Mouse (Mus musculus): ENCODE data around the gene Trex1. TPM values are rescaled to one million over a fixed set of nuclear protein-coding genes. Genes with fewer than 3 reads are reported as not detected.

Gene Trex1
- polyA plus RNA-seq (2016; fragmentation: Nextera tagmentation; extraction: Ambion mirVana): 11.5 TPM in 2 replicates

DNA sequence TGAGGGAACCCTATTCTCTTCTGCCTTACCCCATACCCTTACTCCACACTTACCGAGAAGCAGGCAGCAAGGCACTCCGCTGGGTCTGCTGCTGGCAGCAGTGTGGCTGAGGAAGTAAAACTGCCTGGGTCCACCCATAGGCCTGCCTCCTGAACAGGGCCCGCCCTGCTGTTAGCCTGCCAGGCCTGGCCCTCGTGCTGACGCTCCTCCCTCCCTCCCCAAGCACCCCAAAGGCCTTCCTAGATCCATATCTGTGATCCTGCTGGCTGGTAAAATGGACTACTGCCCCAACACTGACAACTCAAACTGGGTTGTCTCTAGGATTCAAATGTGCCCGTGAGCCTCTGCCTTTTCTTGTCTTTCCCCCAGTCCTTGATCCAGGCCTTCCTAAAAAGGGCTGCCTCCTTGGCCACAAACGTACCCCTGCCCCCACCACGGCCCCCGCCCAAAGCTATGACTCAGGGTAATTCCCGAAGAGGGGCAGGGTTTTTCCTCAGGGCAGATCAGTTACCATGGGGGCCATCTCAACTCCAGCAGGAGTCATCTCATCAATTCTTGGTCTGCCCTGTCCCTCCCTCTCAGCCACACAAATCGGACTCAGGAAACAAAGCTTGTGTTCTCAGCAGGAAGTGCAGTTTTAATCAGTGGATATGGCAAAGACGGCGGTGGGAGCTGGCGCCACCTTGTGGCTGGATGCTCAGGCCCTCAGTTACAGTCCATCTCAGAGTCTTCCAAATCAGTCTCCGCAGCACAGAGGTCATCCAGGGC is at the start of gene Trex1:
Gene Trex1, minus strand, starts transcription at position 599 of the 768 bp plus-strand sequence.
- H3K4me1 ChIP-seq: peaks cover 21% of the 10 kb centered on the region
- H3K27ac ChIP-seq (replicated peaks): peak within 1 kb of the TSS; percentile 75
- H3K27me3 ChIP-seq: no peaks in the 10 kb centered on the region
- H3K9ac ChIP-seq (replicated peaks): peak within 1 kb of the TSS; percentile 56
- peak within 1 kb of the TSS; percentile 45 for H3K4me2 ChIP-seq (replicated peaks)
- 29% methylated on average over 15 of the region's 15 CpGs for WGBS
- H3K9me3 ChIP-seq: no peaks in the 10 kb centered on the region
- ATAC-seq (ENCODE audit: low FRiP score, low read depth): peak; percentile 54
- H3K4me3 ChIP-seq: peak within 1 kb of the TSS; percentile 33
- H3K36me3 ChIP-seq: peaks cover 63% of the 10 kb centered on the region

DNA sequence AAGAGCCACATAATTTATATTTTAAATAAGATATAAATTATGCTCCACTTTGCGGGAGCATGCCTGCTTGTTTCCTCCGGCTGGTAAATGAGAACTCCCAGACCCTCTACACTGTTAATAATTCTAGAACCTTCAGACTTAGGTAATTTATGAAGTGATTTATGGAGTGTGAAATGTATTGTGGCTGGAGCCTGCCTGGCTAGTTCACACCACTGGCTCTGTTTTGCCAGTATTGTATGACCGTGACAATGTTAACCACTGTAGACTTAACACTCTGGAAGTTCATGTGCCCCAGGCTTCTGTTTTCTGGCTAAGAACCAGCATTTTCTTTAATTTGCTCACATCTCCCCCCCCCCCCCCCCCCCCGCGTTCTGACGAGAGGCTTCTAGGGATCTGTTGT is 47.8 kb upstream of the Trex1 start:
- H3K4me2 ChIP-seq (replicated peaks): no peak overlapping the region
- H3K36me3 ChIP-seq: peaks cover 100% of the 10 kb centered on the region
- no peak overlapping the region for H3K9ac ChIP-seq (replicated peaks)
- no peaks in the 10 kb centered on the region for H3K27me3 ChIP-seq
- ATAC-seq (ENCODE audit: low FRiP score, low read depth): no peak
- WGBS: 84% methylated on average over 6 of the region's 6 CpGs
- no peaks in the 10 kb centered on the region for H3K9me3 ChIP-seq
- H3K4me3 ChIP-seq: no peak overlapping the region
- peaks cover 3% of the 10 kb centered on the region; the same call in 1 of the 2 replicates for H3K4me1 ChIP-seq
- H3K27ac ChIP-seq (replicated peaks): no peak overlapping the region

DNA sequence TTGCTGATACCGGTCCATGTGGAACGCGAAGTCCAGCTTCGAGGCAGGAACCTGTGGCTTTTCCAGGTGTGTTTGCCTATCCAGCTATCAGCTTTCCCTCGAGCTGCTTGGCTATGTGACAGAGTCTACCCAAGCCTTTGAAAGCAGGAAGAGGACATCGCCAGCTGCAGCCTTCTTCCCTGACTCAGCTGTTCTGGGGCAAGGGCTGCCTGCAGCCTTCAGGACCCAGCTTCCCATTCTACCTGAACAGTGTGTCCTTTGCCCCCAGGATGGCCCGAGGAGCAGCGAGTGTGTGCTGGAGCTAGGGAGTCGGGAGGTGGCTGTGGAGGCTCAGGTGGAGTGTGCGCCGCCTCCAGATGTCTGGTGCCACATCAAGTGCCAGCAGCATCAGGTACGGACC is 46.1 kb upstream of the Trex1 start:
- ATAC-seq (ENCODE audit: low FRiP score, low read depth): no peak
- peaks cover 100% of the 10 kb centered on the region for H3K36me3 ChIP-seq
- H3K27me3 ChIP-seq: no peaks in the 10 kb centered on the region
- 95% methylated on average over 12 of the region's 12 CpGs for WGBS
- H3K9ac ChIP-seq (replicated peaks): no peak overlapping the region
- H3K4me1 ChIP-seq: peaks cover 7% of the 10 kb centered on the region; the same call in 1 of the 2 replicates
- H3K27ac ChIP-seq (replicated peaks): no peak overlapping the region
- H3K9me3 ChIP-seq: no peaks in the 10 kb centered on the region
- H3K4me3 ChIP-seq: no peak overlapping the region
- no peak overlapping the region for H3K4me2 ChIP-seq (replicated peaks)

DNA sequence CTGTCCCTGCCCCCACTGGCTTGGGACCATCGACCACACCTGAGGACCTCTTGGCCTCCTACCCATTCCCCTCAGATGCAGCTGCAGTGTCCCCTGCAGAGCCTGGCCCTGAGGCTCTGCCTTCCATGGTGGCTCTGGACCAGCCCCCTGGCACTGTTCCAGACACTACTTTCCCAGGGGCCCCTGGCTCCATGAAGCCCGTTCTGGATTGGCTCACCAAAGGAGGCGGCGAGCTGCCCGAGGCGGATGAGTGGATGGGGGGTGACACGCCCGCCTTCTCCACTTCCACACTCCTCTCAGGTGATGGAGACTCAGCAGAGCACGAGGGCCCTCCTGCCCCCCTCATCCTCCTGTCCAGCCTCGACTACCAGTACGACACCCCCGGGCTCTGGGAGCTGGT is 45.5 kb upstream of the Trex1 start:
- 0 out of 2 replicates have a peak, but pooled peaks have one; percentile 4 for ATAC-seq (ENCODE audit: low FRiP score, low read depth)
- H3K4me1 ChIP-seq: peaks cover 13% of the 10 kb centered on the region; the same call in 1 of the 2 replicates
- H3K4me2 ChIP-seq (replicated peaks): no peak overlapping the region
- no peak overlapping the region for H3K4me3 ChIP-seq
- H3K27me3 ChIP-seq: no peaks in the 10 kb centered on the region
- 83% methylated on average over 12 of the region's 12 CpGs for WGBS
- H3K9me3 ChIP-seq: no peaks in the 10 kb centered on the region
- no peak overlapping the region for H3K9ac ChIP-seq (replicated peaks)
- H3K27ac ChIP-seq (replicated peaks): no peak overlapping the region
- H3K36me3 ChIP-seq: peaks cover 100% of the 10 kb centered on the region

DNA sequence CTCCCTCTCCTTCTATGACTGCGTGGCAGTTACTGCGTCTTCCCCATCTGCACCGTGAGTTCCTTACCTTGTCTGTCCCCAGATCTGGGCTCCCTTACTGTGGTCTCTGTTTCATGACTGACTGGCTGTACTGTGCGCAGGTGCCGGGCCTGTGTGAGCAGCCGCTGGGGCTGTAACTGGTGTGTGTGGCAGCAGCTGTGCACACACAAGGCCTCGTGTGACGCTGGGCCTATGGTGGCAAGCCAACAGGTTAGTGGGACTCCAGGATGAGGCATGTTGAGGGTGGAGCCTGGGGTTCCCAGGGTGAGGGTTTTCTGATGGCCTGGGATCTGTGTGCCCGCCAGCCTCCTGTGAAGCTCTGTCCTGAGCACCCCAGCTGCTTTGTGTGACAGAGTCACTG is 44.5 kb upstream of the Trex1 start:
- Histone ChIP-seq H3K4me2 (replicated peaks) (no peak overlapping the region), H3K4me1 (peaks cover 18% of the 10 kb centered on the region), H3K36me3 (peaks cover 100% of the 10 kb centered on the region), H3K27me3 (no peaks in the 10 kb centered on the region), H3K4me3 (no peak overlapping the region), H3K9me3 (no peaks in the 10 kb centered on the region), H3K9ac (replicated peaks) (no peak overlapping the region), H3K27ac (replicated peaks) (no peak overlapping the region)
- WGBS: 93% methylated on average over 9 of the region's 9 CpGs
- ATAC-seq (ENCODE audit: low FRiP score, low read depth): no peak

DNA sequence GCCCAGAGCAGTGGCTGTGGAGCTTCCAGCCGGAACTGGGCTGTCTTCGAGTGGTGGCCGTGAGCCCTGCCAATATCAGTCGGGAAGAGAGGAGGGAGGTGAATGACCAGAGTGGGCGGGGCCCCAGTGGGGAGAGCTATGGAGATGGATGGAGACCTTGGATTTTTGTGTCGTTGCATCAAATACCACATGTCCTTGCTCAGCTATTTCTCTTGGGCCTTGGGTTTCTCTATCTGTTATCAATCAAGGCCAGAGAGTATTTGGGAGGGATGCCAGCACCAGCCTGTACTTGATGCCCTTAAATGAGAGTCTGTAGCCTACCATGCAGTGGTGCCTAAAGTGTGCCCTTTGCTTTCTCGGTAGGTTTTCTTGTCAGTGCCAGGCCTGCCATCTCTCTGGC is 43.7 kb upstream of the Trex1 start:
- Histone ChIP-seq H3K4me3 (no peak overlapping the region), H3K9ac (replicated peaks) (no peak overlapping the region), H3K36me3 (peaks cover 97% of the 10 kb centered on the region), H3K4me2 (replicated peaks) (no peak overlapping the region), H3K4me1 (peaks cover 26% of the 10 kb centered on the region), H3K27ac (replicated peaks) (no peak overlapping the region), H3K9me3 (no peaks in the 10 kb centered on the region), H3K27me3 (no peaks in the 10 kb centered on the region)
- ATAC-seq (ENCODE audit: low FRiP score, low read depth): no peak
- 76% methylated on average over 7 of the region's 7 CpGs for WGBS

DNA sequence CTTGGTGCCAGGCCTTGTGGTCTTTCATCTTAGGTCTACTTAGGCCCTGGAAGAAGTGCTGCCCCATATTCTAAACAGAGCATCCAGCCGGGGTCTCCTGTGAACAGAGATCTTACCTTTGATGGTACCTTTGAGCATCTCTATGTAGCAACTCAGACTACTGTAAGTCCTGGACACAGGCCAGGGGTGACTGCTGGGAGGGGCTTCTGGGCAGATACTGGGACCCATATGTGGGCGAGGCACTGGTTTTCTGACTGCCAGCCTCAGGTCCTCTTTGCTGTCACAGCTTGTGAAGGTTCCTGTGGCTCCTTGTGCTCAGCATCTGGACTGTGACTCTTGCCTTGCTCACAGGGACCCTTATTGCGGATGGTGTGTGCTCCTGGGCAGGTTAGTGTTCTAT is 43.0 kb upstream of the Trex1 start:
- H3K36me3 ChIP-seq: peaks cover 89% of the 10 kb centered on the region
- no peaks in the 10 kb centered on the region for H3K9me3 ChIP-seq
- no peaks in the 10 kb centered on the region for H3K27me3 ChIP-seq
- H3K27ac ChIP-seq (replicated peaks): no peak overlapping the region
- 97% methylated on average over 3 of the region's 3 CpGs for WGBS
- peaks cover 33% of the 10 kb centered on the region for H3K4me1 ChIP-seq
- ATAC-seq (ENCODE audit: low FRiP score, low read depth): no peak
- no peak overlapping the region for H3K4me3 ChIP-seq
- no peak overlapping the region for H3K4me2 ChIP-seq (replicated peaks)
- H3K9ac ChIP-seq (replicated peaks): no peak overlapping the region

DNA sequence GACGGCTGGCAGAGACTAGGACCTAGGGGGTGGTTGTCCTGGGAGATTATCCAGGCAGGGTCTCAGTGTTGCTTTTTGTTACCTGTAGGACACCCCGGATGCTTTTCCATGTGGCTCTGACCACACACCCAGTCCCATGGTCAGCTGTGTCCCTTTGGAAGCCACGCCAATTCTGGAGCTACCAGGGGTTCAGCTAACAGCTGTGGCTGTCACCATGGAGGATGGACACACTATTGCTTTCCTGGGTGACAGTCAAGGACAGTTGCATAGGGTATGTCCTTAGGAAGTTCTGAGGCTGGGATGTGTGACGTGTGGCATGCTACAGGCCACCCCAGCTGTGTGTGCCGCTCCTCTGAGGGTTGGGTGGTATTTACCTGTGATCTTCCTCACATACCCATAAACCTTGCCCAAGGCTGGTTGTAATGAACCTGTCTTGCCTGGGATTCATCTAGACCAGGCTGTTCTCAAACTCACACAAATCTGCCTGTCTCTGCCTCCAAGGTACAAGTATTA is 42.5 kb upstream of the Trex1 start:
- Histone ChIP-seq H3K4me1 (peaks cover 39% of the 10 kb centered on the region), H3K27ac (replicated peaks) (no peak overlapping the region), H3K4me3 (no peak overlapping the region), H3K36me3 (peaks cover 84% of the 10 kb centered on the region), H3K27me3 (no peaks in the 10 kb centered on the region), H3K9ac (replicated peaks) (no peak overlapping the region), H3K4me2 (replicated peaks) (no peak overlapping the region), H3K9me3 (no peaks in the 10 kb centered on the region)
- ATAC-seq (ENCODE audit: low FRiP score, low read depth): no peak
- 92% methylated on average over 5 of the region's 5 CpGs for WGBS

DNA sequence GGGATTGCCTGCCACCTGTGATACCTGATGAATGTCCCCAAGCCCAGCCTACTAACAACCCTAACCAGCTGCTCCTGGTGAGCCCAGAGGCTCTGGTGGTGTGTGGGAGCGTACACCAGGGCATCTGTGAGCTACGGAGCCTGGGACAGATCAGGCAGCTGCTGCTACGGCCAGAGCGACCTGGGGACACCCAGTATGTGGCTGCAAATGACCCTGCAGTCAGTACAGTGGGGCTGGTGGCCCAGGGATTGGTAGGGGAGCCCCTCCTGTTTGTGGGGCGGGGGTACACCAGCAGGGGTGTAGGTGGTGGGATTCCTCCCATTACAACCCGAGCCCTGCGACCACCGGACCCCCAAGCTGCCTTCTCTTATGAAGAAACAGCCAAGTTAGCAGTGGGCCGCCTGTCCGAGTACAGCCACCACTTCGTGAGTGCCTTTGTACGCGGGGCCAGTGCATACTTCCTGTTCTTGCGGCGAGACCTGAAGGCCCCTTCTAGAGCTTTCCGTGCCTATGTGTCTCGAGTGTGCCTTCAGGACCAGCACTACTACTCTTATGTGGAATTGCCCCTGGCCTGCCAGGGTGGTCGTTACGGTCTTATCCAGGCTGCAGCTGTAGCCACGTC is 40.9 kb upstream of the Trex1 start:
- Histone ChIP-seq H3K27me3 (no peaks in the 10 kb centered on the region), H3K9ac (replicated peaks) (no peak overlapping the region), H3K36me3 (peaks cover 68% of the 10 kb centered on the region), H3K4me1 (peaks cover 42% of the 10 kb centered on the region), H3K4me3 (no peak overlapping the region), H3K4me2 (replicated peaks) (no peak overlapping the region), H3K27ac (replicated peaks) (no peak overlapping the region), H3K9me3 (no peaks in the 10 kb centered on the region)
- no peak for ATAC-seq (ENCODE audit: low FRiP score, low read depth)
- WGBS: 92% methylated on average over 20 of the region's 20 CpGs

DNA sequence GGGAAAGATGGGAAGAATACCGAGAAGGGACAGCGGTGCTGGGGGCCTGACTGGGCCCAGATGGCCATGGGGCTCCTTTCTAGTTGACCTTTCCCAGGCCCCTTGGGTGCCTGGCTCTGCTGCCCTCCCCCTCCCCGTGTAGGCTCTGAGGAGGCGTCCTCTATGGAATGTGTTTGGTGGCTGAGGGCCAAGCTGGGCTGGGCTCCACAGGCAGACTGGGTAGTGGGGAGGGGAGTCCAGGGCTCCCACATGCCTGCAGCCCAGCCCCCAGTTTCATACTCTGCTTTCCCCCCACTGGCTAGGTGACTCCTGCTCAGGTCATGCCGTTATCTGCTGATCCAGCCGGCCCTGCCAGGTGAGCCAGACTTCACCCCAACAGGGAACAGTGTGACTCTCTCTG is 39.4 kb upstream of the Trex1 start:
- peak overlapping the region; percentile 11; the same call in 1 of the 2 replicates for H3K9ac ChIP-seq (replicated peaks)
- no peak for ATAC-seq (ENCODE audit: low FRiP score, low read depth)
- H3K4me2 ChIP-seq (replicated peaks): peak overlapping the region; percentile 84
- H3K27me3 ChIP-seq: no peaks in the 10 kb centered on the region
- H3K36me3 ChIP-seq: peaks cover 54% of the 10 kb centered on the region
- 0 out of 2 replicates have a peak overlapping the region, but pooled peaks have one; percentile 6 for H3K4me3 ChIP-seq
- H3K27ac ChIP-seq (replicated peaks): no peak overlapping the region
- H3K9me3 ChIP-seq: no peaks in the 10 kb centered on the region
- WGBS: 71% methylated on average over 6 of the region's 6 CpGs
- H3K4me1 ChIP-seq: peaks cover 47% of the 10 kb centered on the region

DNA sequence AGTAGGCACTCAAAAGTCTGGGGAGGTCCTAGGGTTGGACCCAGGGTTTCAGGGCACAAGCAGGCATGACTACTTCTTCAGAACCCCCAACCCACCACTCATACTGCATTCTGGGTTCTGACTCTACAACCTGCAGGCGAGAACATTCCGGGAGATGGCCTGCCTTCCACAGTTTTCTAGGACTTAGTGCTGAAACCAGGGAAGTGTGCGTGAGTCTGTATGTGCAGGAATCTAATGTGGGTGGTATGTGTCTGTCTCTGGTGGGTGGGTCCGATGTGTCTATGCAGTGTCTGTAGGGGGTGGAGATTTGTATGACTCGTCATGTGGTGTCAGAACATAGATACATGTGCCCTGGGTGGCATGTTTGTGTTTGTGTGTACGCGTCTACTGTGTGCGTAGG is 38.8 kb upstream of the Trex1 start:
- WGBS: 88% methylated on average over 8 of the region's 8 CpGs

DNA sequence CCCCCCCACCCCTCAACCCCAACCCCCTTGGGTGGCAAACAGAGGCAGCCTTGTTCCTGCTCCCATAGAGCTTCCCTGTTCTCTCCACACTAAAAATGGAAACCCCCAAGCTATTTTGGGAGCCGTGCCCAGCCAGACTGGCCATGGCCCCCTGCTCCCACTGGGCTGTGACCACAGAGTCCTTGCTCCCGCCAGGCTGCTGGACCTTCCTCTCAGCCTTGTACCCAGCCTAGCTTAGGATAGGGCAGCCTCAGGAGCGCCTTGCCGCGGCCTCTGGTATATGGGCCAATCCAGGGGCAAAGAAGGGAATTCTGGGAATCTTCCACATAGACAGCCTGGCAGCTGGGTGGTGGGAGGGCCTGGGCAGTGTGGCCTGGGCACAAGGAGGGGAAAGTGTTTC is 38.3 kb upstream of the Trex1 start:
- WGBS: 51% methylated on average over 5 of the region's 5 CpGs
- Histone ChIP-seq H3K9me3 (no peaks in the 10 kb centered on the region), H3K27me3 (no peaks in the 10 kb centered on the region), H3K4me3 (peak overlapping the region; percentile 77), H3K9ac (replicated peaks) (peak overlapping the region; percentile 96), H3K4me2 (replicated peaks) (peak overlapping the region; percentile 84), H3K36me3 (peaks cover 43% of the 10 kb centered on the region), H3K27ac (replicated peaks) (peak overlapping the region; percentile 100), H3K4me1 (peaks cover 51% of the 10 kb centered on the region)
- ATAC-seq (ENCODE audit: low FRiP score, low read depth): no peak

More for the DNA sequence above, 38.8 kb upstream of the Trex1 start:
- Histone ChIP-seq H3K4me1 (peaks cover 51% of the 10 kb centered on the region), H3K36me3 (peaks cover 48% of the 10 kb centered on the region), H3K27ac (replicated peaks) (no peak overlapping the region), H3K4me2 (replicated peaks) (peak overlapping the region; percentile 84), H3K9ac (replicated peaks) (peak overlapping the region; percentile 96; the same call in 1 of the 2 replicates), H3K4me3 (peak overlapping the region; percentile 77; the same call in 1 of the 2 replicates), H3K9me3 (no peaks in the 10 kb centered on the region), H3K27me3 (no peaks in the 10 kb centered on the region)
- ATAC-seq (ENCODE audit: low FRiP score, low read depth): no peak

Data from midbrain, embryonic 12.5 days (tissue).